Mouse (Mus musculus) left cerebral cortex, adult 2 months (tissue): ENCODE measurements at regions not wholly inside any gene's neighbourhood (a gene's known extent, or its start where the extent isn't known, plus 50 kb on each side); places are given as distances from the start of the nearest gene placed in this dataset.
A peak's percentile ranks its signal among the peaks of the same experiment; 100 is the strongest.

Experiments
- DNase-seq, 2 experiments: peaks; one replicate each; pipeline ENCODE4 v3.0.0; 2021 to 2022; ENCODE audit warnings: low spot score in 2 of 2, mixed read lengths in 1 of 2; ENCODE audit errors: extremely low spot score in 1 of 2
- H3K27ac ChIP-seq: fragments of 200-600 bp; 2 replicates; pipeline ENCODE4 v1.8.1; 2022
- H3K4me3 ChIP-seq: fragments of 200-600 bp; 2 replicates; pipeline ENCODE4 v1.8.1; 2022
- CTCF ChIP-seq: fragments of 200-600 bp; IDR thresholded peaks from 2 replicates; pipeline ENCODE4 v1.8.1; 2022; ENCODE audit warnings: antibody characterized with exemption, mild to moderate bottlenecking, moderate library complexity
- intact Hi-C: fragments of 180-260 bp; cut with DNase I; formaldehyde crosslinking; loops from one replicate; pipeline ENCODE4 v1.15.1; 2025

- no peak overlapping the region for H3K27ac ChIP-seq
- intact Hi-C loops, result loop anchor here (10.0 kb wide), 1 partner anchor 262 kb away; no protein-coding TSS in a partner anchor
- no peak overlapping the region for H3K4me3 ChIP-seq
- no peak for DNase-seq
- TF ChIP-seq CTCF, result no peak
Observed at GRCm38 (mm10) chr2:48622316-48622715, 191.6 kb upstream of the Acvr2a start.

GRCm38 (mm10) chr2:48624040-48624439 is 189.9 kb upstream of the Acvr2a start:
- TF ChIP-seq CTCF, result no peak
- no peak overlapping the region for H3K27ac ChIP-seq
- H3K4me3 ChIP-seq, result no peak overlapping the region
- peak; percentile 23 to 40 for DNase-seq
- intact Hi-C loops, result loop anchor here (2.0 to 10.0 kb wide), 2 partner anchors 167 to 261 kb away; no protein-coding TSS in a partner anchor

DNA sequence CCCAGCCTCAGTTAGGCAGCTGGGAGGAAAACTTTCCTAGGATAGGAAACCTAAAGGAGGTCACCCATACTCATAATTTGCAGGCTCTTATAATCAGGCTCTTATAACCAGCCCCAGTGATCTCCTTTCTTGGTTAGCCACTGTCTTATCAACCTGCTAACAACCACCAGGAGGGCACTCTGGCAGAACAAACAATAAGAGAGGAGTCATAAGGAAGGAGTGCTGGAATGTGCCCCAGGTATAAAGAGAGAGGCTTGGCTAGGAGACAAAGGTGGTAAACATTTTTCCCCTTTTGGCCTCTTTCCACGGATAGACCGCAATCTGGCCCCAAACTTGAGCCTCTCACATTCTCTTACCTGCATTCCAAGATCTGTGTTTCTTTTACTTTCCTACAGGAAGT is 189.4 kb upstream of the Acvr2a start:
- Histone ChIP-seq H3K4me3 (no peak overlapping the region), H3K27ac (no peak overlapping the region)
- no peak; the same call in 1 of the 2 replicates for TF ChIP-seq CTCF
- intact Hi-C loops, result loop anchor here (2.0 to 10.0 kb wide), 2 partner anchors 168 to 260 kb away; no protein-coding TSS in a partner anchor
- DNase-seq, result no peak

DNA sequence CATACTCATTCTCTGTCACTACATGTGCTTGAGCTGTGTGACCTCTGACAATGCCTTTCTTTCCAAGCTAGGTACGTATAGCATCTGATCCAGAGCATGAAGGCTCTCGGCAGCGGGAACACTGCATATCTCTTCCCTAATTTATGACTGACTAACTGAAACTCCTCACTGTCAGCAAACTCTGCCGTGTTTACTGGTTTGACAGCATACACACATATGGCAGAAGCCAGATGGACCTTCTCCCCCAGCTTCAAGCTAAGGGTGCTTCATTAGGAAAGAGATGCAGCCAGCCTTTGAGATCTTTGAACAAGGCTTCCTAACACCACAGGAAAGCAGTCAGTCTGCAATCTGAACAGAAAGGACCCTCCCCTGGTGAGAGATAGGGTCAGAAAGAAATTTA is 186.9 kb upstream of the Acvr2a start:
- no peak for DNase-seq
- H3K4me3 ChIP-seq, result no peak overlapping the region
- H3K27ac ChIP-seq, result no peak overlapping the region
- no peak for TF ChIP-seq CTCF
- intact Hi-C loops, result loop anchor here (10.0 kb wide), 1 partner anchor 258 kb away; no protein-coding TSS in a partner anchor

DNA sequence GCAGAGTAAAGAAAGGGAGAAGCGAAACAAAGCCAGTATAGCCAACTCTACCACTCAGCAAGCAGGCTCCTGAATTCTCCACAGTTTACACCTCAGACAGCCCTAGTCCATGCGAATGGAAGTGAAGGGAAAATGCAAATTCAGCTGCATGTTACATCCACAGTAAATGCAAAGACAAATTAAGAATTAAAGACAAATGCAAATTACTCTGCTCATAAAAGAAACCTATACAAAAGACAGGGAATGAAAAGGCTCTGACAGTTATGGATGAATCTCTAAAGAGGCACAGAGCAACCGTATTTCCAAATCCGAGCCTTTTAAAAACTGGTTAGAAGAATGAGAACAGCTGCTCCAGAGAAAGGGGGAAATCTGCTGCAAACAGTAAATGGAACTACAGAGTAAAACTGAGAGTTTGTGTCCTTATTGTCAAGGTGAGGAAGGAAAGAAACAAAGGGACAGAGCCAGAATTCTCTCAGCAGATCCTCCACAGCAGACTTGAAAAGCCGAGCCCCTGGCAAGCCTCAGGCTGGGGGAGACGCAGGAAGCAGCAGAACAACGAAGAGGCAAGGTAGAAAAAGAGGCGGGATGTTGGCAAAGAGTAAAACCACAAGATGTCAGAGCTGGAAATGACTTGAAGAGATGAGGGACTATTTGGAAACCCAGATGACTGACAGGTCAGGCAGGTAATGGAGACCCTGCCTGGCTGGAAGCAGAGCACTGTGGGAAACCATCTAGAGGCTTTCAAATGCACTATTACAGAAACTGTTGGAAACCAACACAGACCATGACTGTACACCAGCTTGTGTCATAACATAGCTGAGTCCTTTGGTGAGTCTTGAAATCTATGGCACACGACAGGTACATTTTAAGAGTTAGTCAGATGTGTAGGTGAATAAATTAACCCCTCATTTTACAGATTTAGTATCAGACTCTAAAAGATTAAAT is 184.5 kb upstream of the Acvr2a start:
- no peak for DNase-seq
- Histone ChIP-seq H3K4me3 (no peak overlapping the region), H3K27ac (no peak overlapping the region)
- no peak for TF ChIP-seq CTCF
- intact Hi-C loops, result loop anchor here (10.0 kb wide), 1 partner anchor 255 kb away; no protein-coding TSS in a partner anchor

DNA sequence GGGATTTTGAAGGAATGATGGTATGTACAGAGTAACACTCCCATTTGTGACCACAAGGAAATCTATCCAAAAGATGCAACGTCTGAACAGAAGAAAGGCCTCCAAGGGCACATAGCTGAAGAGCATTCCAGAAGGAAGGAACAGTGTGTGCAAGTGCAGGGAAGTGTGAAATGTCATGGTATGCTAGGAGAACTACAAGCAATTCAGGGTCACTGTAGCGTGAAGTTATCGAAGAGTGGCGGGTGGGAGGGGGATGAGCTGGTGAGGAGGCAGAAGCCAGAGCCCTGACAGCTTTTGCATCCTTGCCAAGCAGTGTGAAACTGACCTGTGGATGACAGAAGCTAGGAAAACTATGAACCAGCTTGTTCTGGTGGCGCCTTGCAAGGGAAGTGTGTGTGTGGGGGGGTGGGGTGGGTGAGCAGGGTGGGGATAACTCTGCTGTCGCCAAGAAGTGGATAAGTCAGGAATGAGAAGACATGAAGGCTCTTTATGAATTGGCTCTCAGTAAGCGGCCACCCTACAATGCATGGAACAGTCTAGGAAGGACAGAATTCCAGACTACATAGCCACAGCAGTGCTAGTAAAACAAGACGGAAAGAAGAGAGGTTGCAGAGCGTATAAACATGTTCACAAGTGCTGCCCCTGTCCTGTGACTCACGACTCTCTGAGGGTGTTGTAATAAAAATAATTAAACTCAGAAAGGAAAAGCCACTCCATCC is 179.3 kb upstream of the Acvr2a start:
- Histone ChIP-seq H3K27ac (no peak overlapping the region), H3K4me3 (no peak overlapping the region)
- TF ChIP-seq CTCF, result no peak; the same call in 1 of the 2 replicates
- intact Hi-C loops, result no loop called here
- no peak for DNase-seq

DNA sequence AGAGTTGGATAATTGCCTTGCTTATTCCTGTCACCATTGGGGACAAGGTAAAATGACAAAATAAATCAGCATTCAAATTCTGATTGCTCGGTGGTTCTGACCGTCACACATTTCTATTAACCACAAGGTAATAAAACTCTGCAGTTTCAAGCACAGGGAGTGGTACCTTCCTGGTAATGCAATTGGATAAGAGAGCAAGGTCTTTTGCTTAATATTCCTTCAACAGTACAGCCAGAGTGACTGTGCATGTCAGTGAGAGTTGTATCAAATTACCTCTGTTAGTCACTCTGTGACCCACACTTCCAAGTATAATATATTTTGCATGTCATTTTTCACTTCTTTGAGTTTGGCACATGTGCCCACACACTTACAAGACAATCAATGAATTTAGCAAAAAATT is 177.8 kb upstream of the Acvr2a start:
- no peak overlapping the region for H3K4me3 ChIP-seq
- intact Hi-C loops, result no loop called here
- no peak overlapping the region for H3K27ac ChIP-seq
- DNase-seq, result no peak
- TF ChIP-seq CTCF, result no peak

DNA sequence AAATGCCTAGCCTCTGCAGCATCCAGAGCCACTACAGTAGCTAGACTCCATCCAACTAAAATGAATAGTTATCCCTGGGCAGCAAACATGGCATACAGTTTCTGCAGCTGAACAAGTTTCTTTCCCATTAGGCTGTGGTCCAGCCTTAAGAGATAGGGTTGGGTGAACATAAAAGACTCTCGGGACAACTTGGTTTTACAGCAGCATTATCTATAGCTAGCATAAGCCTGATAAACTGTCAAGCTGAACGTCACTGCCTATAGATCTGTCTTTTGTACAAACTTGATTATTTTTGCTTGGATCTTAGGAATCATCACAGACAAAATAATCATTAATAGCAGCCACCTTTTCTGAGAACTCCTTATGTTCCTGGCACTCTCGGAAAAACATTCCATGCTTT is 169.8 kb upstream of the Acvr2a start:
- no peak overlapping the region for H3K27ac ChIP-seq
- no peak for DNase-seq
- TF ChIP-seq CTCF, result no peak
- intact Hi-C loops, result no loop called here
- no peak overlapping the region for H3K4me3 ChIP-seq

- intact Hi-C loops, result no loop called here
Observed at GRCm38 (mm10) chr2:48650281-48650680, 163.6 kb upstream of the Acvr2a start.

GRCm38 (mm10) chr2:48661222-48661621 is 152.7 kb upstream of the Acvr2a start:
- intact Hi-C loops, result no loop called here
- no peak for DNase-seq
- no peak overlapping the region for H3K4me3 ChIP-seq
- TF ChIP-seq CTCF, result no peak
- H3K27ac ChIP-seq, result no peak overlapping the region

More at GRCm38 (mm10) chr2:48650281-48650680, 163.6 kb upstream of the Acvr2a start:
- TF ChIP-seq CTCF, result no peak
- no peak overlapping the region for H3K27ac ChIP-seq
- no peak for DNase-seq
- H3K4me3 ChIP-seq, result no peak overlapping the region

- no peak for TF ChIP-seq CTCF
- intact Hi-C loops, result no loop called here
- no peak for DNase-seq
- Histone ChIP-seq H3K27ac (no peak overlapping the region), H3K4me3 (no peak overlapping the region)
Observed at GRCm38 (mm10) chr2:48665103-48665502, 148.8 kb upstream of the Acvr2a start.

- intact Hi-C loops, result no loop called here
Observed at GRCm38 (mm10) chr2:48689098-48689497, 124.8 kb upstream of the Acvr2a start.

More at GRCm38 (mm10) chr2:48689098-48689497, 124.8 kb upstream of the Acvr2a start:
- TF ChIP-seq CTCF, result no peak
- Histone ChIP-seq H3K4me3 (no peak overlapping the region), H3K27ac (no peak overlapping the region)
- DNase-seq, result no peak
